Mouse (Mus musculus): ENCODE results near the gene Xrcc5.

The Xrcc5 gene

DNA sequence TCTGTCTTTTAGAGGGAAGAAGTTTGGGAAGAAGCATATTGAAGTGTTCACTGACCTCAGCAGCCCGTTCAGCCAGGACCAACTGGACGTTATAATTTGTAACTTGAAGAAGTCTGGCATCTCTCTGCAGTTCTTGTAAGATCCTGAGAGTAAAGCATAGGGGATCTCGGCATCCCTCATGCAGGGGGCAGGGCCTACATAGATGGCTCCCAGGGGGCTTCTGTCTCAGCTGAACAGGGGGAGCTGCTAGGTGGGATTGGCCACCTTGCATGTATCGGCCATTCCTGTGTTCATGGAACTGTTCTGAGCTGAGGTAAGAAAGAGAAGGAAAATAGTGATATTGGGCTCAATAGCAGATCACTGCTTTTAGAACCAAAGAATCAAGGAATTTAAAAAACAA, 8.2 kb downstream of the Xrcc5 start:
- DNase-seq (ENCODE audit: low spot score in 2 of 2), result no peak

DNA sequence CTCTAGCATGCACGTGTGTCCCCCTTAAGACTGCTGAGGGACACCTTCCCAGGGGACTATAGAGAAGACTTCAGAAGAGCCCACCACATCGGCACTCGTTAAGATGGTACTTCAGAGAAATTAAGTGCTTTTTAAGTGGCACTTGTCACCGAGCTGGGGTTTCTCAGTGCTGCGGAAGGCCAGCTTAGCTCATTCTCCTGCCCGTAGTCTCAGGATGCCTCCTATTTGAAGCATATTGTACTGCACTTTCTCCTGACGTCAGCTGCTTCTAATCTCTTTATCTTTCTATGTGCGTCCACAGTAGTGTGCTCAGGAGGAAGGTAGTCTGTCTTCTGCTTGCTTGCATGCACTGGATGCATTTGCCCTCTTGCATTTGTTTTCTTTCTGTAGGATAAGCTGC, 9.2 kb downstream of the Xrcc5 start:
- DNase-seq (ENCODE audit: low spot score in 2 of 2), result no peak

DNA sequence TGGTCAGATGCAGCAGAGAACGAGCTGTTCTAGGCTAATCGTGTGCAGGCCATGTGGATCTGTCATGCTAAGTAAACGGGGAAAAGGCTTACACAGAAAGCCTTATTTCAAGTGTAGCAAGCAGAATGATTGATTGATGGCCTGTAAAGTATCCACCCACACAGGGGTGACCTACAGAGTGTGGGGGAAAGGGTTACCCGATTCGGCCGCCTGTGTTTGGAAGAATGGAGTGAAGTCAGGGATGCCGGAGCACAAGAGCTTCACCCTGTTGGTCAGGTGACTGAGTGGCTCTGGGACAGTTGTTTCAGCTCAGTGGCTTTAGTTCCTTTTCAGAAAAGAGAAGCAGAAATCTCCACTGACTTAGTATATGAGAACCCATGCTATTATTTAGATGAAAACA, 9.7 kb downstream of the Xrcc5 start:
- DNase-seq (ENCODE audit: low spot score in 2 of 2), result no peak

DNA sequence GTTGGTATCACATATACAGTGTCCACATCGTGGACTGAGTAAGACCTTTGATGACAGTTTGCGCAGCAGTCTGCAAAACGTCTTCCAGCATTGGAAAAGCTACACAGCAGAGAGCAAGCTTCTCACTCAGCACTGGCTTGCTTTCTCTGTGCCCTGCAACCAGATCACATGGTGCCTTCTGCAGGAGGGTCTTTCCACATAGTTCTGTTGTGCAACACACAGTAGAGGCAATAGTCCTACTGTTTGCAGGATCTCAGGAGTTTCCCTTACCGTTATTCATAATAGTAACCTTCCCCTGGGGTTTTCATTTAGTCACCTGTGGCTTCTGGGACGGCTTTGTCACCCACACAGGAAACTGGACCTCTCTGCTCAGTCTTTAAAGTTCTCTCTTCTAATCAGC, 13.5 kb downstream of the Xrcc5 start:
- DNase-seq (ENCODE audit: low spot score in 2 of 2), result no peak

DNA sequence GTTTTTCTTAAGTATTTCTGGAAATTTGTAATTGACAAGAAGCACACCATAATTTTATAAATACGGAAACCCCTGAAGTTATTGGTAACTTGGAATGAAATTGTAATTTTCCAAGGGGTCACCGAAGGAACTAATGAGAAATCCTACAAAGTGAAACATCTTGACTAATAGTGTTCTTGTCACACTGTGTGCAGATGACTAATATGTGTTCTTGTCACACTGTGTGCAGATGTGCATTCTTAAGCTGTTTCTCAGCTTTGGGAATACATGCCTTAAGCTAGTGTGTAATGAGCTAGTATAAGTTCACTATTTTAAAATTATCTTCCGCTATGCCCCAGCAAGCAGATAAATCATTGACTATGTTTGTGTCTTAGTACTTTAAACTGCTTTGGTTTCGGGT, 16.0 kb downstream of the Xrcc5 start:
- DNase-seq (ENCODE audit: low spot score in 2 of 2), result no peak

DNA sequence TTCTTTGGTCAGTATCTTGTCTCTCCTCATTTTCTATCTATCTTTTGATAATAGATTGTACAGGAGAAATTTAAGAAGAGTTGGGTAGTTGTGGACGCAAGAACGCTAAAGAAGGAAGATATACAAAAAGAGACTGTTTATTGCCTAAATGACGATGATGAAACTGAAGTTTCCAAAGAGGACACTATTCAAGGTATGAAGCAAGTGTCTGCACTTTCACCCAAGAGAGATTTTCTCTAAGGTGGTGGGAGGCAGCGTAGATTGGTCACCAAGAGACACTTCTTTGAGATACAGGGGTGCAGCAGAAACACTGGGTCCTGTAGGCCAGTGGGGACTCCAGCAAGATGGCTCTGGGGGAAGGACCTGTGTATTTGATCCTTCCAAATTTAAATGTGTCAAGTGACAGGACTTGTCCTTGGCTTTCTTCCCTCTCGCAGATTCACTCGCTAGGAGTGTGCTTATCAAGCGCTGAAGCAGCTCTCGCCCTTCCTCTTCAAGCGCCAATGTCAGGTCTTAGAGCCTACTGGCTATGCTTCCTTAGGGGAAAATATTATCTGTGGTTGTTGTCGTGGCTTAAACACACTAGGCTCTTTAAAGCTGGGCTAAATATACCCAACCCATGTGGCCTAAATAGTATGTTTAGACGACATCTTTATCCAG, 19.1 kb downstream of the Xrcc5 start:
- no peak for DNase-seq (ENCODE audit: low spot score in 2 of 2)

DNA sequence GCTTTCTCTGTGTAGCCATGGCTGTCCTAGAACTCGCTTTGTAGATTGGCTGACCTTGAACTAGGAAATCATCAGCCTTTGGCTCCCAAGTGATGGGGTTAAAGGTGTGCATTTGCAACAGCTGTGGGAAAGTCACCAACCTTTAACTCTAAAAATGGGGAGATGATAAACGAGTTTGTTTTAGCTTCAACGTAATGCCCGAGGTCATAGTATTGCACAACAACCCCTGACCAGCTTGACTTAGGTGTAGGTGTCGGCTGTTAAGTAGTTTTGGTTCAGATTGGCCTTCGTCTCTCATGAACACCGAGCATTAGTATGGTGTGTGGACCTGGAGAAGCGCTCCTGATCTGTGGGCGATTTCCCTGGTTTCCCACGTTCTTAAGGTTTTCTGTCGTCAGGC, 27.6 kb downstream of the Xrcc5 start:
- no peak for DNase-seq (ENCODE audit: low spot score in 2 of 2)

DNA sequence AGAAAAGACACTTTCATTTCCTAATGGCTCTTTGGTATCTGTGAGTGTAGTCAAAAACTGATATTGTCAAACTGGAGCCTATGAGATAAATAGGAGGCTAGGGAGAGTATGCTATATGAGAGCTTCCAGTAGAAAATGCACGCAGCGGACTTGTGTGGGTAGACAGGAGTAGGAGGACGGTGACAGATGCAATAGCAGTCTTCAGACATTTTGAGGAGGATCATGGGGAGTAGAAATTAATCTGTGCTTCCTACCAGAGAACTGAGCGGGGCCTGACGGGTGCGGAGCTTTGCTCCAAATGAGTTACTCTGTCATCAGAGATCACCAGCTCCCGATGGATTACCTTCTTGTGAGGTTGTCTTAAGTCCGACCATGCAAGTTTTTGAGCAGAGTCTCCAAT, 29.6 kb downstream of the Xrcc5 start:
- DNase-seq (ENCODE audit: low spot score in 2 of 2), result no peak

DNA sequence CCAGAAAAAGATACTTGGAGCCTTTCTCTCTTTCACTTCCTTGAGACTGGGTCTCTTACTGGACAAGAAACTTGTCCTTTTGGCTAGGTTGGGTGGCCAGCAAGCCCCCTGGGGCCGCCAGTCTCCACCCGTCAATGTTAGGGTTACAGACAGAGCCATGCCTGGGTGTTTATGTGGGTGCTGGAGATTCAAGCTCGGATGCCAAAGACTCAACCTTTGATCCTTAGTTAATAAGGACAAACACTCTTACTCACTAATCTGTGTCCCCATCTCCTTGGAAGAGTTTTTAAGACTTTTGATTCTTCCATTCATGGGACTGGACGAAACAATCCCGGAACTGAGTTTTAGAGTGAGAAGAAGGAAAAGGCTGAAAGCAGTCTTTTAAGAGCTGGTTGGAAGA, 31.1 kb downstream of the Xrcc5 start:
- no peak for DNase-seq (ENCODE audit: low spot score in 2 of 2)

DNA sequence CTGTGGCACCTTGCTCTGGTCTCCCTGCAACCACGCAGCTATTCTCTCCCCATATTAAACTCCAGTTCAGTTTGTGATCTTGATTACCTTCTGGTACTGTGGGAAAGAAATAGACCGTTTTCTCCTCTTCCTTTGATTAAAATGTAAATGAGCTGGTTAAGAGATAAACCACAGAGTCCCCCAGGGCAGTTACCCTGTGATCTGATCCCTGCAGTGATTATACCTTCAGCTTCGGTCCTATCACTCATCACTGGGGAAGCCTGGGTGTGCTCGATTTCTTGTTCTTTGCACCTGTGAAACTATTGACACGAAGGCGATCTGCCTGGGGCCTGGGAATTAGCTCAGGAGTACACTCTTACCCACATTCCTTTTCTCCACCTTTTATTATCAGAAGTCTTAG, 40.7 kb downstream of the Xrcc5 start:
- DNase-seq (ENCODE audit: low spot score in 2 of 2), result no peak

DNA sequence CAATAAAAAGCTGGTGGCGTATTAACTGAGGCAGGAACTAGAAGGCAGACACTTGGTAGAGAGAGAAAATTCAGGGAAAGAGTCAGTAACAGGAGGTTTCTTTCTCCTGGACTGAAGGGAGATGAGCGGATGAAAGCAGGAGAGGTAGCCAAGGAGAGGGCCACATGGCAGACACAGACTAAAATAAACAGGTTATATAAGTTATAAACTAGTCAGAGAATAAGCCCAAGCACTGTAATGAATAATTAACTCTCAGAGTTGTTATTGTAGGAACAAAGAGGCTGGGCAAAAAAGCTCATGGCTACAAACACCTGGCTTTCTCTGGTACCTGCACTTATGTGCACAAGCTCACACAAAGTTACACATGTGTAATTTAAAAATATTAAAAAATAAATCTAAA, 47.6 kb downstream of the Xrcc5 start:
- no peak for DNase-seq (ENCODE audit: low spot score in 2 of 2)

DNA sequence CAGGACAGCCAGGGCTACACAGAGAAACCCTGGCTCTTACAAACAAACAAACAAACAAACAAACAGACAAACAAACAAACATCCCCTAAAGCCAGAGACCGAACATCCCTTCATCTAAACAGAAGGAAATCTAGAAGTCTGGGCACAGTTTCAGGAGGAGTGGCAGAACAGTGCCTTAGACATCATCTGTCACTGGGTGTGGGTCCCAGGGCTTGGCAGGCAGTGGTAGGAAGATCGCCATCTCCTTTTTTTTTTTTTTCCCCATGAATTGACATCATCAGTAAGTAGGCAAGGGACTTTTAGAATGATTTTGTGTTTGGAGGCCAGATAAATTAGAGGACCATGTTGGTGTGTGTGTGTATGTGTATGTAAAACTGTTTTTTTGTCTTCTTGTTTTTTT, 51.0 kb downstream of the Xrcc5 start:
- DNase-seq (ENCODE audit: low spot score in 2 of 2), result no peak

DNA sequence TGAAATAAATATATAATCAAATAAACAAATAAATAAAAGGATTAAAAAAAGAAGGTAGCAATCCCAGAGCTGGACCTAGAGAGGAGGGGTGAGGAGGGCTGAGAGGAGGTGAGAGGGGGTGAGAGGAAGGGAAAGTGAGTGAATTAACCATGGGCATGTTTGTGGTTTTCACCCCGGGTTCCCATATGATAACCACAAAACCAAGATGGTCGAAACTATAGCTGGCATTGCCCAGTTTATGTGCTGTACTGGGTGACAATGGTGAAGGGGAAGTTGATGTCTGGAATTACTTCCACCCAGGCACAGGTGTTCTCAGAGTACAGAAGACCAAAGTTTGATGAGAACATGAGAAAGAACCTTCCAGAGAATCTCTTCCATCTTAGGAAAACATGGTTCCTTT, 52.2 kb downstream of the Xrcc5 start:
- no peak for DNase-seq (ENCODE audit: low spot score in 2 of 2)

DNA sequence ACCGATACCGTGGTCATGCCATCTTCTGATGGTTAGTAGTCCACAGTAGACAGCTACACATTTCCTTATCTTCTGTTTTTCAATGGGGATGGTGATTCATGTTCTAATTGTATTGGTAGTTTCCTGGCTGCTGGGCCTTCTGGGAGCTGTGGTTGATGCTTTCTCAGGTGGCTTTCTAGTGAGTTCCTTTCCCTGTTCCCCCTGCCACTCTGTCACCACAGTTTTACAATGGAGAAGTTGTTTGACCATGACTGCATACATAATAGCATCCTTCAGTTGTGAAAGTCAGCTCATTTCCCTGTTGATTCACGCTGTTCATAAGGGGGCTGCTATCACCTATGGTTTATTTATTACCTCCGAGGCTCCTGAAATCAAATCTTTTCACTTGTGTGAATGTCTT, 53.6 kb downstream of the Xrcc5 start:
- DNase-seq (ENCODE audit: low spot score in 2 of 2), result no peak

DNA sequence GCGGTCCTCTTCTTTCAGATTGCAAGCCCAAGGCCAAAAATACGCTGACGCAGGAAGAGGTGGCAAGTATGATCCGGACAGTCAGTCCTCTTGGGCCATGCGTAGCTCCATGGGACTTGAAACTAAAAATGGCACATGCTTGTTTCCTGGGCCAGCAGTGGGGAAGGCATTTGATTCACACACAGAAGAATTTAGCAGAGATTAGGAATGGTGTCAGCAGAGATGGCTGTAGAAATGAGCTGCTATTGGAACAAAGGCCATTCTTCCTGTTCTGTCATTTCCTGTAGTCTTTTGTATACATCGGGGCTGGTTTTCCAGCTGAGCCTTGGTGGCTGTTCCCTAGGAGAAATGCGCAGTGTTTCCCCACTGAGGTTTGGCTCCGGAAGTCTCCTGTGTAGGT, 57.4 kb downstream of the Xrcc5 start:
- DNase-seq (ENCODE audit: low spot score in 2 of 2), result no peak

DNA sequence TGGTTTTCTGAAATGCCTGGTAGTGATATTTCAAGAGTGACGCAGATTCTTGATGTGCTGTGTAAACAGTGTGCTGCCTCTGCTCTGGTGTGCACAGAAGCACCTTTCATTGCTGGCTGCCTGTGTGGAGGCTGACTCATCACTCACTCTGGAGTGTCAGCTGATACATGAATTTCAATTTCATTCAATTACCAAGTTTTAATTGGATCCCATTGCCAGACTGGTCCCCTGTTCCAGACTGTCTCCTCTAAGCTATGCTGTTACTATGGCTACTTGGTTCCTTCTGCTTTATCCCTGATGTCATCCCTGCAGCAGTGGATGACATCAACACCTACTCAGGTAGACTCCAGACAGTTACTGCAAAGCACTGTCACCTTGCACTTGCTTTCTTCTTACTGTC, 65.3 kb downstream of the Xrcc5 start:
- no peak for DNase-seq (ENCODE audit: low spot score in 2 of 2)

DNA sequence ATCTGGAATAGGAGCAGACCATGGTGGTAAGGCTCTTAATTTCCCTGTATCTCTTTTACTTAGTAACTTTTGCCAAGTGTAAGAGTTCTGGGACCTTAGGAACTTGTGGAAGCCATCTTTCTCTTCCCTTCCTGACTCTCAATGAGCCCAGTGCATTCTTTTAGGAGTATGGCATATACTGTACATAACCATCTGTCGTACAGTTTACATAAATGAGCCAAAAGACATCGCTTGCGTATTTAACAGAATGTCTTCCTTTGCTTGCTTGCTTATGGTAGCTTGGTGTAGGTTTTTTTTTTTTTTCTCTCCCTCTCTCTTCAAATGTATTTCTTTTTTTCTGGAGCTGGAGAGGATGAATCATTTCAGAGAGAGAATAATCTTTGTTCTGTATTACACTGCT, 65.7 kb downstream of the Xrcc5 start:
- DNase-seq (ENCODE audit: low spot score in 2 of 2), result no peak

DNA sequence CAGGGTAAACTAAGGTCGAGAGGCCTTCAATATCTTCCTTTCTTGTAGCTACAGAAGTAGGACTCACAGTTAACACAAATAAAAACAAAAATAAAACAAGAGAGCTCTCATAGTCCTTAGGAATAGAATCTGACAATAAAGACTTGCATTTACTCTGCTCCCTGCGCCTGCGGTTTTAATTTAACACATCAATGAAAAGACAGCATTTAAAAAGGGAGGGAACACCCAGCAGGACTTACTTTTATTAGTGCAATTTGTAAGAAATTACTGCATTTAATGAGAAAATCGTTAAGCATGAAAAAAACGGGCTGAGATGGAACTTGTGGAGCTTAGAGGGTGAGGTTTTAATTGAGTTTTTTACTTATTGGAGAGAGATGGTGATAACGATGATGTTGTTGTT, 66.4 kb downstream of the Xrcc5 start:
- no peak for DNase-seq (ENCODE audit: low spot score in 2 of 2)

DNA sequence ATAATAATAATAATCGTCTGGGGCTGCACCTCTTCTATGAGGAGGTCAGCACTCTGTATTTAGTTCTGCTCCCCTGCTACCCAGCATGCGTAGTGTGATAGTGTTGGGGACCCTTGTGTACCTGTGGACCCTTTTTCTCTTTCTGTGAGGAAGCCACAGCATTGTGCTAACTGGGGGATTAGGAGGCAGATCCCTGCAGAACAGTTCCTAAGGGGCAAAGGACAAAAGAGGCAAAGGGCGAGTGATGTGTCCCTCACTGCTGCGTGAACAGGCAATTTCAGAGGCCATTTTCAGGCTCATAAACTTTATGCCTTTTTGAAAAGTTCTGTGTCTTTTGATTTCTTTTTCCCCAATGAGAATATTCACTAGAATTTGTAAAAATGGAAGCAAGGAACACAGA, 66.8 kb downstream of the Xrcc5 start:
- DNase-seq (ENCODE audit: low spot score in 2 of 2), result no peak

DNA sequence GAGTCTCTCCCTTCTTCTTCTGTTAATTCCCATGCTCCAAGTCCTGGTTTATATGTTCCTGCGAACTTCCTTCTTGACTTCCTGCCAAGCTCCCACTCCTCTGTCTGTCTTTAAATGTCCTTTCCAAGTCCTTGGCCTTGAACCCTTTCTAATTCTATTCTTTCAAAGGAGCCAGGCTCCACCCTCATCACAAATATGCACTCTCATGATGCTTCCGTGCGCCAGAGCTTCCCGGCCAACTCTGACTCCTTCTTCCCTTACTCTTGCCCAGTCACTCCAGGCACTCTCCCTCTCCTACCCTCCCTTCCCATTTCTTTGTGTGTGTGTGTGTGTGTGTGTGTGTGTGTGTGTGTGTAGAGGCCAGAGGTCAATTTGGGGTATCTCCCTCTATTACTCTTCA, 70.9 kb downstream of the Xrcc5 start:
- no peak for DNase-seq (ENCODE audit: low spot score in 2 of 2)

DNA sequence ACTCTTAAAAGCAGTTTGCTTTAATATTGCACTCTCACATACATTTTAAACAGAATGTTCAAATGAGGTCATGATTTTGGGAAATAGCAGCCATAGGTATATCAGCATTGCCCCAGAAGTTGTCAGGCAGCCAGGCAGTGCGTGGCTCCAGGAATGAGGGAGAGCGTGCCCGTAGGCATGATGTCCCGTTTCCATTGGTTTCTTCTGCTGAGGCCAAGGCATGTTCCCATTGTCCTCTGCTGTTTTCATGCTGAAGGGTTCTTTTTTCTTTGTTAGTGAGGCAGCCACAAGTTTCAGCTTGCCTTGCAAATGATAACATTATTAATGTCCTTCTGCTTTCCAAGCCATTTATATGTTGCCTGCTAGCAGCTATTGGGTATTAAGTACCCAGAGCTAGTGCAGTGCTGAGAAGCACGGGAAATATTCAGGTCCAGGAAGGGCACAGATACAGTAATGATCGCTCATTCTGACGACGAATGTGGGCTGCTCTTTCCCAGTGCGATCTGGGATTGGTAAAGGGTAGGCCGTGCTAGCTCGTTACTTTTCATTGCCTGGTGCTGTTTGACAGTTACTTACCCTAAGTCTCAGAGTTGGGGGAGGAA, 72.6 kb downstream of the Xrcc5 start:
- DNase-seq (ENCODE audit: low spot score in 2 of 2), result no peak

DNA sequence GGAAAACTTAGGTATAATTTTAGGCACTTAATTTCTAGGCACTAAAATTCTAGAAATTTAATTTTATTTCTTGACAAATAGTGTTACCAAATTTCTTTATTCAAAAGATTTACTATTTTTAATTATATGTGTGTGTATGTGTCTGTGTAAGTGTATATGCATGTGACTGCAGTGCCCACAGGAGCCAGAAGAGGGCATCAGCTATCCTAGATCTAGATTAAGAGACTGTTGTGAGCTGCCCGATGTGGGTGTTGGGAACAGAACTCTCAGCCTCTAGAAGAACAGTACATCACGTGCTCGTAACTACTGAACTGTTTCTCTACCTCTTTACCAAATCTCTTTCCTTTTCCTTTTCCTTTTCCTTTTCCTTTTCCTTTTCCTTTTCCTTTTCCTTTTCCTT, 73.3 kb downstream of the Xrcc5 start:
- DNase-seq (ENCODE audit: low spot score in 2 of 2), result no peak

DNA sequence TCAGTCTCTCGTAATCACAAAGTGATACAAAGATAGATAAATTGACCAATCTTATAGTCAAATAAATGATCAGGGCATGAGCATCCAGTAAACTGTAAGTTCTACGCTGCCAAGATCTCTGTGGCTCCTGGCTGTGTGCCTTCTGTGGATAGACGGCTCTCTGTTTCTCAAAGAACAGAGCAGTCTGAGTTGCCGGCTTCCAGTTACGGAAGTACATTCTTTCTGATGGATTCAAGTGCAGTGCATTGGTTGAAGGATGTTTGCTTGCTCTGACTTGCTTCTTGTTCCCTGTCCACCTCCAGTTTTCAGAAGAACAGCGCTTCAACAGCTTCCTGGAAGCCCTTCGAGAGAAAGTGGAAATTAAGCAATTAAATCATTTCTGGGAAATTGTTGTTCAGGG, 75.8 kb downstream of the Xrcc5 start:
- DNase-seq (ENCODE audit: low spot score in 2 of 2), result no peak

DNA sequence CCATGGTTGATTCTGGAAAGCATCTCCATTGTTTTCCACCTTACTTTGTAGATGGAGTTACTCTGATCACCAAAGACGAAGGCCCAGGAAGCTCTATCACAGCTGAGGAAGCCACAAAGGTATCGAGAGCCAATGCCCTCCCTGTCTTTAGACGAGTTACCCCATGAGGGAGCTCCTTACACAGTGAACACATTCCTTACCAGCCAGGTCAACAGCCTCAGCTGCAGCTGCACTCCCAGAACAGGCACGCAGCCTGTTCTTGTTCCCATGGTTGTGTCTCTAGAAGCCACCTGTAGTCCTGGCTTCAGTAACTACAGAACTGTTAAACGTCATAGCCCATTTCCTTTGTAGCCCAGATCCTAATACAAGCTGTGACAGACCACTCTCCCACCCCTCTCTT, 76.4 kb downstream of the Xrcc5 start:
- no peak for DNase-seq (ENCODE audit: low spot score in 2 of 2)
